Mouse (Mus musculus) C2C12 (cell line): ENCODE measurements around the gene Olfr1487.
"Not testable (repeated sequence)": the region's sequence is repeated elsewhere in the genome, so short reads cannot be mapped to it uniquely, and the experiment has no call there.

ENCODE experiments used
- CTCF ChIP-seq: IDR thresholded peaks from one replicate; pipeline ENCODE4 v1.5.1; 2011; ENCODE audit not compliant: control insufficient read depth, insufficient read depth, insufficient read length
- FOSL1 ChIP-seq: IDR thresholded peaks from one replicate; pipeline ENCODE4 v1.8.0; 2011; ENCODE audit warnings: mild to moderate bottlenecking, low read length; ENCODE audit not compliant: poor library complexity, insufficient read depth, severe bottlenecking
- MAX ChIP-seq: IDR thresholded peaks from one replicate; pipeline ENCODE4 v1.6.1; 2011; ENCODE audit warnings: mild to moderate bottlenecking, control low read depth
- MYOG ChIP-seq: IDR thresholded peaks from one replicate; pipeline ENCODE4 v1.6.1; 2011; ENCODE audit not compliant: control insufficient read depth, insufficient read length; ENCODE audit errors: extremely low read depth

DNA sequence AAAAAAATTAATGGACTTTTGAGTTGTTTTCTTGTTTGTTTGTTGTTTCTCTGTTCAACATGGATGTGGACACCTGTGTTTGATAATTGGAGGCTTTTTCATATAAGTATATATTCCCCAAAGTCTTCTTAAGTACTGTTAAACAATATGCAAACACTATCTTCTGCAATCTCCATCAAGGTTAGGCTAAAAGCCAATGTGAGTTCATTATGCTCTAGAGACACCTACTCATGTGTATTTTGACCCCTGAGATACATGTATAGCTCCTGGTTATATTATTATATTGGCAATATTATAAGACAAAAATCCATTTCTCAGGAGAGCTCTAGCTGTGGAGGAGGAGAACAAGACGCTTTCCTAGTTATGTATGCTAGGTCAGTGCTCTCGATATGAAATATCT, at the start of gene Olfr1487:
- TF ChIP-seq MYOG, CTCF, MAX, FOSL1: not testable (repeated sequence)
